Mouse (Mus musculus): ENCODE results near the gene Vmn1r151.
"Not testable (repeated sequence)": the region's sequence is repeated elsewhere in the genome, so short reads cannot be mapped to it uniquely, and the experiment has no call there.

Vmn1r151 gene

GRCm38 (mm10) chr7:22499578-22499977 is at the start of gene Vmn1r151:
TSS of gene Vmn1r151 (minus strand) at chr7:22499678.
- not testable (repeated sequence) for DNase-seq (ENCODE audit: low spot score)

GRCm38 (mm10) chr7:22534787-22535186 is 35.3 kb upstream of the Vmn1r151 start, which contains the start of gene Gm8677:
TSS of gene Gm8677 (minus strand) at chr7:22534887.
- not testable (repeated sequence) for DNase-seq (ENCODE audit: low spot score)

GRCm38 (mm10) chr7:22522667-22523066 is 23.2 kb upstream of the Vmn1r151 start, which contains the start of gene Vmn1r152:
TSS of gene Vmn1r152 (plus strand) at chr7:22522967.
- DNase-seq (ENCODE audit: low spot score), result not testable (repeated sequence)

GRCm38 (mm10) chr7:22463975-22464374 is 35.5 kb downstream of the Vmn1r151 start, which contains the start of gene Gm10665:
TSS of gene Gm10665 (minus strand) at chr7:22464075.
- DNase-seq (ENCODE audit: low spot score), result not testable (repeated sequence)

Measured in ovary, adult 18-20 months (tissue).